Mouse (Mus musculus): Measurements from ENCODE around the gene Jmjd8. TPM values are rescaled to one million over a fixed set of nuclear protein-coding genes. Genes with fewer than 3 reads are reported as not detected.

The Jmjd8 gene
- polyA plus RNA-seq, 1 experiment from 2014 or later, result 70.7 TPM

DNA sequence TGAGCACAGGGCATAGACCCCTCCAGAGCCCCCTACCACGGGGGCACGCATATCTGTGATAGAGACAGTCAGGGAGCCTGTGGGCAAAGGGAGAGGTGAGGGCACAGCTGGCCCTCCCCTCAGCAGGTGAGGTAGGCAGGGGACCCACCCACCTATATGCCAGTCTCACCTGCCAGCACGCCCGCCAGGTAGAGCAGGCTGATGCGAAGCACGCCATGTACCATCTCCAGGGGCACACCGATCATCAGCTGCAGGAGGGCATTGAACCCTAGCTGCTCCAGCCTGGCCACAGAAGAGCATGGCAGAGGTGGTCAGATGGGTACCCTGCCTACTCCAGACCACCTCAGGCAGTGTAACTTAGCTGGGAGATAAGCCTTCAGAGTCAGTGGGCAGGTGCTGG, 6.6 kb downstream of the Jmjd8 start:
- peak overlapping the region; percentile 10; the same call in 1 of the 2 replicates for H3K4me2 ChIP-seq (replicated peaks)
- H3K36me3 ChIP-seq, result peaks cover 39% of the 10 kb centered on the region
- WGBS, result 94% methylated on average over 7 of the region's 7 CpGs
- 0 out of 2 replicates have a peak overlapping the region, but pooled peaks have one; percentile 8 for H3K9ac ChIP-seq (replicated peaks)
- H3K27ac ChIP-seq (replicated peaks), result no peak overlapping the region
- no peaks in the 10 kb centered on the region for H3K27me3 ChIP-seq
- H3K4me3 ChIP-seq, result no peak overlapping the region
- ATAC-seq (ENCODE audit: low FRiP score, low read depth), result no peak
- no peaks in the 10 kb centered on the region for H3K9me3 ChIP-seq
- H3K4me1 ChIP-seq, result peaks cover 73% of the 10 kb centered on the region

DNA sequence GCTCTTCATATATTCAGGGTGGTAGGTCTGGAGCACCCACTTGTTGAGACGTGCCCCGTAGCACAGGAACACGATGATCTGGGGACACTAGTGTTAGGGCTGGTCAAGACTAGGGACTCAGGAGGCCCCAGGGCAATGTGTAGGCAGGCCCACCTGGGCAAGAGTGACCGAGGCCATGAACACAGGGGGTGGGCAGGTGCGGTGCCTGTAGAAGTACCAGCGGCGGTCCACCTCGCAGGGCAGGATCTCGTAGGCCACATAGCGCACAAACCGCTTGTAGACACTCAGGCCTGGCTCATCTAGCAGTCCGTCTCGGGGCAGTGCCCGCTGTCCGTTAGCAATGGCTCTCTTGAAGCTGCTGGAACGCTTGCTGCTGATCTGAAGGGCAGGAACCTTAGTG, 7.1 kb downstream of the Jmjd8 start:
- H3K4me3 ChIP-seq, result peak overlapping the region; percentile 39; the same call in 1 of the 2 replicates
- WGBS, result 92% methylated on average over 16 of the region's 16 CpGs
- H3K4me1 ChIP-seq, result peaks cover 68% of the 10 kb centered on the region
- no peak for ATAC-seq (ENCODE audit: low FRiP score, low read depth)
- H3K27me3 ChIP-seq, result no peaks in the 10 kb centered on the region
- H3K4me2 ChIP-seq (replicated peaks), result peak overlapping the region; percentile 65
- H3K9ac ChIP-seq (replicated peaks), result no peak overlapping the region
- peaks cover 39% of the 10 kb centered on the region for H3K36me3 ChIP-seq
- H3K9me3 ChIP-seq, result no peaks in the 10 kb centered on the region
- H3K27ac ChIP-seq (replicated peaks), result no peak overlapping the region

DNA sequence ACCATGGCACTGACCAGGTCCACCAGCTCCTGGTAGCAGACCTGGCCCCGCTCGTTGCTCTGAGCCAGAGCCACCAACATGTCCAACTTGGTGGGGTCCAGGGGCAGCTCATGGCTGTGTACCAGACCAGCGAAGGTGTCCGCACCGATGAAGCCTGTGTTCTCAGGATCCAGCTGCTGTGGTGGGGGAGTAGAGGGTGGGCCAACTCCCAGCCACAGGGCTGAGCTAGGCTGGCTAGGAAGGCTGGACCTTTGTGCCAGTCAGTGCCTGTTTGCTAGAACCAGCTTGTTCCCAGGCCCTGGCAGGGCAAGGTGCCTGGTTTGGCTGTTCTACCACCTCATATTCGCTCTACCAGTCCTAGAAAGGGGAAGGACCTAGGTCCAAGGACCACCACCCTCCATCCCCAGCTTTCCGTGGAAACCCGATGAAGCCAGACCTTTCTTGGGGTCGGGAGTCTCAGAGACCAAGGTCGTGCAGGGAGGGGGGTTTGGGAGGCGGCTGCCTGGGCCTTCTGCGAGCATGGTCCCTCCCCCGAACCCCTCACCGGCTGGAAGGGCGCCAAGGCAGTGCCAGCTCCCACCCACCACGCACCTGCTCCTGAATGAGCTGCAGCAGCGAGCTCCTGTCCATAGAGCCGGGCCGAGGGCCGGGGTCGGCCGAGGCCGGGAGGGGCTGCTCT, 7.9 kb downstream of the Jmjd8 start:
- Histone ChIP-seq H3K9me3 (no peaks in the 10 kb centered on the region), H3K4me1 (peaks cover 60% of the 10 kb centered on the region), H3K36me3 (peaks cover 39% of the 10 kb centered on the region), H3K27ac (replicated peaks) (peak overlapping the region; percentile 67), H3K9ac (replicated peaks) (peak overlapping the region; percentile 65), H3K27me3 (no peaks in the 10 kb centered on the region), H3K4me2 (replicated peaks) (peak overlapping the region; percentile 65), H3K4me3 (peak overlapping the region; percentile 39)
- ATAC-seq (ENCODE audit: low FRiP score, low read depth), result no peak
- WGBS, result 24% methylated on average over 21 of the region's 23 CpGs

DNA sequence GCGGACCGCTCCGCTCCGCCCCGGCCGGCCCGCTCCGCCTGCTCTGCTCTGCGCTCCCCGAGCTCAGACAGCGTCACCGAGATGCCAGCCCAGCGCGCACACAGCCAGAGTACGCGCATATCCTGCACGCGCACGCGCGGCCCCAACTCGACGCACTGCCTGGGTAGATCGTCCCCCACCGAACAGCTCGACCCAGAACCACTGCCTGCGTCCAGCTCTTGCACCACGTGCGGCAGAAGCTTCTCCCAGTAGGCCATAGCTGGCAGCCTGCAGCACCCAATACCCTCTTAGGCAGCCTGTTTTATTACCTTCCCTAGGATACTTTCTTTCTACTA, 8.4 kb downstream of the Jmjd8 start, which contains the start of gene Rhbdl1:
TSS of gene Rhbdl1 (minus strand) at position 220 of the 335 bp plus-strand sequence.
- Histone ChIP-seq H3K4me1 (peaks cover 55% of the 10 kb centered on the region), H3K27me3 (no peaks in the 10 kb centered on the region), H3K4me3 (peak within 1 kb of the TSS; percentile 39), H3K9me3 (no peaks in the 10 kb centered on the region), H3K4me2 (replicated peaks) (peak within 1 kb of the TSS; percentile 65), H3K27ac (replicated peaks) (peak within 1 kb of the TSS; percentile 67), H3K36me3 (peaks cover 42% of the 10 kb centered on the region), H3K9ac (replicated peaks) (peak within 1 kb of the TSS; percentile 65)
- peak; percentile 20; the same call in 1 of the 2 replicates for ATAC-seq (ENCODE audit: low FRiP score, low read depth)
- under 1% methylated on average over 22 of the region's 29 CpGs for WGBS

DNA sequence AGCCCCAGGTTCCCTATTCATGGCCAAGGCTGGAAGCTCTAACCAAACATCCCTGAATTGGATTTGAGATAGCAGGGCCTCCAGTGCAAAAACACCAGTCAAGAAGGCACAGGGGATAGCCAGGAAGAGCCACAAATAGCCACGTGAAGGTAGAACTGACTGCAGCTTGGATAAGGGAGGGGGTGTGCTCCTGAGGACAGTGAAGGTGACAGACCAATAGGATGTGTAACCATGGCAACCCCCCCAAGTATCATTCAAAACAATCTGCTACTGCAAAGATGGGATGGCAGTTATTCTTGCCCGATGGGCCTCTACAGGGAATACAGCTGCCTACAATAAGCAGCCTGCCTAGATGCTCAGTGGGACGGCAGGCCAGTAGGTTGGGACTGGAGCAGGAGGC, 8.9 kb downstream of the Jmjd8 start:
- ATAC-seq (ENCODE audit: low FRiP score, low read depth), result no peak
- no peaks in the 10 kb centered on the region for H3K9me3 ChIP-seq
- peaks cover 47% of the 10 kb centered on the region for H3K36me3 ChIP-seq
- peak overlapping the region; percentile 65; the same call in 1 of the 2 replicates for H3K9ac ChIP-seq (replicated peaks)
- peaks cover 53% of the 10 kb centered on the region for H3K4me1 ChIP-seq
- H3K27ac ChIP-seq (replicated peaks), result peak overlapping the region; percentile 67
- H3K4me2 ChIP-seq (replicated peaks), result peak overlapping the region; percentile 65
- H3K27me3 ChIP-seq, result no peaks in the 10 kb centered on the region
- WGBS, result 23% methylated on average over 3 of the region's 3 CpGs
- H3K4me3 ChIP-seq, result peak overlapping the region; percentile 39; the same call in 1 of the 2 replicates

DNA sequence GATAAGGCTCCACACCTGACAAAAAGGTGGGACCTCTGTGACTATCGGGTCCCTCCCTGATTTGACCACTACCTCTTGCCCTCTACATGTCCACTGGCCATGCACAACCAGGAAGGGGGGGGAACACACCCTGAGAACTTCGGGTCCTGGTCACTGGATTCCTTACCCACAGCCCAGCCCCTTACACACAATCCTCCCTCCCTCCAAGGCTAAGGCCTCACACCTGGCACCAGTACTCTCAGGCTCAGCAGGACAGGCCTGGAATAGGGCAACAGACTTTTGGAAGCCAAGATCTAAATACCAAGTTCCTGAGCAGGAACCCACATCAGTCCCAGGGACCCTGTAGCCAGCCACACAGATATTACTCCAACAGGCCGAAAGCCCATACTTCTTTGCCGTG, 10.2 kb downstream of the Jmjd8 start:
- Histone ChIP-seq H3K4me3 (no peak overlapping the region), H3K27me3 (no peaks in the 10 kb centered on the region), H3K36me3 (peaks cover 48% of the 10 kb centered on the region), H3K27ac (replicated peaks) (no peak overlapping the region), H3K9ac (replicated peaks) (no peak overlapping the region), H3K9me3 (no peaks in the 10 kb centered on the region), H3K4me2 (replicated peaks) (no peak overlapping the region), H3K4me1 (peaks cover 57% of the 10 kb centered on the region)
- WGBS, result 90% methylated on average over 4 of the region's 4 CpGs
- ATAC-seq (ENCODE audit: low FRiP score, low read depth), result no peak

DNA sequence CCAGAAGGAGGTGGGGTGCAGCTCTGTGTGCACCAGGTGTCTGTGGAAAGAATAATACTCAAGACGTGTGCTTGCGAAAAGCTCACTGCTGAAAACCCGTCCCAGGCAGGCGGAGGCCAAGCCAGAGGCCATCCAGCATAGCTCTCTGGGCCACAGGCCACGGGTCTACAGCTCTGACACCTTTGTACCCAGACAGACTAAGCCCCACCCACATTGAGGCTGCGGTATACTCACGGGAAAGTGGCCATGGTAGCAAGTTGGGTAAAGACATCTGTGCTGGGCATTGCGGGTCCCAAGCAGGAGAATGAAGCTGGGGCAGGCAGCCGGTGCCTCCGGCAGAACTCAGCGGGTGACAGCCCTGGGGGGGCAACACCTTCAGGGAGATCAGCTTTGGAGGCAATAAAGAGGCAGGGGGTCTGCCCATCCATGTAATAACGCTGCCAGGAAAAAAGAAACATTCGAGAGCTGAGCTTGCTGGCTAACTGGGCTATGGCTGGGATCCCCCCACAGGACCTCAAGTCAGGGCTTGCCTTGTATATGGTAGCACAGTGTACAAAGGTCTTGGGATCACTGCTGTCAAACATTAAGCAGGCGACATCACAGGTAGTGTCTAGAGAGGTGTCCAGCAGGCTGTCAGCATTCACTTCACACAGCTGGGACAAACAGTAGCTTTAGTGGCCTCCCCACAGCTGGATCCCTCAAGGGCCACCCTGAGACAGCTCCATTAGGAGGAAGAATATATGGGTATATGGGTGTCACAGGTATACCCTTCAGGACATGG, 11.0 kb downstream of the Jmjd8 start:
- Histone ChIP-seq H3K36me3 (peaks cover 48% of the 10 kb centered on the region), H3K27me3 (no peaks in the 10 kb centered on the region), H3K9me3 (no peaks in the 10 kb centered on the region), H3K27ac (replicated peaks) (no peak overlapping the region), H3K4me1 (peaks cover 53% of the 10 kb centered on the region), H3K9ac (replicated peaks) (no peak overlapping the region), H3K4me2 (replicated peaks) (no peak overlapping the region), H3K4me3 (no peak overlapping the region)
- ATAC-seq (ENCODE audit: low FRiP score, low read depth), result no peak
- 85% methylated on average over 14 of the region's 14 CpGs for WGBS

DNA sequence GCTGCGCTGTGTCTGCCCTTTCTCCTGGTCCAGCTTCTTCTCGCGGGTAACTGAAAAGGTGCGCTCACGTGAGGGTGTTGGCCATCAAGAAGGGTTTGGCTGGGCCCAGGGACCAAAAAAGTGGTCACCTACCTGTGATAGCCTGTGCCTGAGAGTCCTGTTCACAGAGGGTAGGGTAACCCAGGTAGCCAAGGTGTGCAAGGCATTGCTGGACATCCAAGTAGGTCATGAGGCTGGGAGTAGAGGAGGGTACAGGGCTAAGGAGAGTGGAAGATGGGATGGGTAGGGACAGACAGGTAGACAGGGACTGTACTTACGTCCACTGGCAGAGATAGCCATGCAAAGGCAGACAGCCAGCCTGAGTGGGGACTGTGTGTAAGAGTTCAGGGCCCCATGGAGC, 11.9 kb downstream of the Jmjd8 start:
- no peak for ATAC-seq (ENCODE audit: low FRiP score, low read depth)
- H3K9me3 ChIP-seq, result no peaks in the 10 kb centered on the region
- H3K4me3 ChIP-seq, result no peak overlapping the region
- no peak overlapping the region for H3K4me2 ChIP-seq (replicated peaks)
- H3K27ac ChIP-seq (replicated peaks), result no peak overlapping the region
- WGBS, result 92% methylated on average over 6 of the region's 6 CpGs
- H3K4me1 ChIP-seq, result peaks cover 49% of the 10 kb centered on the region
- peaks cover 45% of the 10 kb centered on the region for H3K36me3 ChIP-seq
- H3K9ac ChIP-seq (replicated peaks), result no peak overlapping the region
- no peaks in the 10 kb centered on the region for H3K27me3 ChIP-seq

DNA sequence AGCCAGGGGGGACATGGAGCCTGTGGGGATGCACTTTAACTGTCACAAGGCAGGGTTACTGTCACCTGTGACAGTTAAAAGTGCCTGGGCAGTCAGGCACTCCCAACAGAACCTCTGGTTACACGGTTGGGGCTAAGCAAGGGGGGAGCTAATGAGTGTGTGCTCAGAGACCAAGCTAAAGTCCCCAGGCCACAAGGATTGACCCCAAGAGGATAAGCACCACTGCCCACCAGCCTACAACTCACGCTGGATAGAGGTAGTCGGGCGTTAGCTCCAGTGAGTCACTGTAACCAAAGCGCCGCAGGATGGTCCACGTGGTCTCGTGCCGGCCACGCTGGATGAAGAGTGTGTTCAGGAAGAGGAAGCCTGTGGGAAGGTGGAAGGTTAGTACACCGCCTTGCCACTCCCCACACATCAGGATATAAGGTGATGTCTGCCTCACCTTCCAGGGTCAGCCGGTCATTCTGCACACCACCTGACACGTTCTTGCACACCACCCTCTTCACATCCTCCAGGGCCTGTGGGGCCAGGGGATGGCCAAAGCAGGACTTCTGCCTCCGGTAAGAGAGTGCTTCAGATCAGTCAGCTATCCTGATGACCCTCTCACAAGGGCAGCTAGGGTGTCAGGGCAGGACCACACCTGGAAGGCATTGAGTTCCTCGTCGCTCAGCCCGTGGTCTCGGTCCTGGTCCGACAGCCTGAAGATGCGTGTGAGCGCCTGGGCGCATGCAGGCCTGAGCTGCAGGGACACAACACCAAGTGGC, 12.6 kb downstream of the Jmjd8 start, which contains the start of gene Gm20683:
TSS of gene Gm20683 (minus strand) at position 647 of the 764 bp plus-strand sequence.
- Histone ChIP-seq H3K4me3 (no peak within 1 kb of the TSS), H3K4me1 (peaks cover 41% of the 10 kb centered on the region), H3K9me3 (no peaks in the 10 kb centered on the region), H3K27me3 (no peaks in the 10 kb centered on the region), H3K27ac (replicated peaks) (no peak within 1 kb of the TSS), H3K36me3 (peaks cover 52% of the 10 kb centered on the region), H3K9ac (replicated peaks) (no peak within 1 kb of the TSS), H3K4me2 (replicated peaks) (no peak within 1 kb of the TSS)
- ATAC-seq (ENCODE audit: low FRiP score, low read depth), result no peak
- 98% methylated on average over 22 of the region's 22 CpGs for whole genome bisulfite sequencing

DNA sequence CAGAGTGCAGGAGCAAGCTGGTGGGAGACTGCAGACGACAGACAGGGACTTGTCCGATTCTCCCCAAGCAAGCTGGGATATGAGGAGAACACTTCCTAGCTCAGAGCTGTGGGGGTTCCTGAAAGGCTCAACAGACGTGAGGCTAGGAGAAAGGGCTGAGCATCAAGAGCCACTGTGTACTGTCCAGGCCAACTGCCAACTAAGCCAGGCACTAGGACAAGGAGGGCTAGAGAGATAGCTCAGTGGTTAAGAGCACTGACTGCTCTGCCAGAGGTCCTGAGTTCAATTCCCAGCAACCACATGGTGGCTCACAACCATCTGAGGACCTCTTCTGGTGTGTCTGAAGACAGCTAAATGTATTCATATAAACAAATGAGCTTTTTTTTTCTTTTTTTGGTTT, 13.8 kb downstream of the Jmjd8 start:
- no peaks in the 10 kb centered on the region for H3K9me3 ChIP-seq
- no peak overlapping the region for H3K9ac ChIP-seq (replicated peaks)
- no peak overlapping the region for H3K4me3 ChIP-seq
- peaks cover 54% of the 10 kb centered on the region for H3K36me3 ChIP-seq
- ATAC-seq (ENCODE audit: low FRiP score, low read depth), result no peak
- no peak overlapping the region for H3K4me2 ChIP-seq (replicated peaks)
- peaks cover 29% of the 10 kb centered on the region for H3K4me1 ChIP-seq
- no peaks in the 10 kb centered on the region for H3K27me3 ChIP-seq
- H3K27ac ChIP-seq (replicated peaks), result no peak overlapping the region
- WGBS, result 85% methylated on average over 3 of the region's 3 CpGs

DNA sequence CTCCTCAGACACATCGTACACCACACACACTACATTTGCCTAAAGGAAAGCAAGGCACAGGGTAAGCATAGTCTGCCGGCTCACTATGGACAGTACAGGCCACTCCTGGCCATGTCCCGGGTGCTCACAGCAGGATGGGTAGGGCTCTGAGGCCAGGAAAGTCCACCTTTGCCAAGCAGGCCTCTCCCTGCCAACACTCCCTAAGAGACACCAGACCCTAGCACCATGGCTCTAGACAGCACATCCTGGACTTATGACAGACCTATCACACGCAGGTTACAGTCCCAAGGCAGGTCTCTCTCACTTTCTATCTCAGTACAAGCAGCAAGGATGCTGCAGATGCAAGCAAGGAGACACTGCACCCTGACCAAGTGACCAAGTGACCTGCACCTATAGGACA, 14.5 kb downstream of the Jmjd8 start:
- no peaks in the 10 kb centered on the region for H3K9me3 ChIP-seq
- H3K27ac ChIP-seq (replicated peaks), result no peak overlapping the region
- WGBS, result 93% methylated on average over 4 of the region's 4 CpGs
- no peaks in the 10 kb centered on the region for H3K27me3 ChIP-seq
- H3K4me3 ChIP-seq, result peak overlapping the region; percentile 88
- no peak for ATAC-seq (ENCODE audit: low FRiP score, low read depth)
- H3K4me1 ChIP-seq, result peaks cover 23% of the 10 kb centered on the region
- H3K36me3 ChIP-seq, result peaks cover 58% of the 10 kb centered on the region
- H3K9ac ChIP-seq (replicated peaks), result peak overlapping the region; percentile 84
- peak overlapping the region; percentile 89 for H3K4me2 ChIP-seq (replicated peaks)

All from midbrain, embryonic 12.5 days (tissue).